ENCODE assay signal across 8 mouse cellular contexts in genomic region chr3:158032106-158032505, GRCm38 (mm10). TPM values are rescaled to one million over a fixed set of nuclear protein-coding genes. Genes with fewer than 3 reads are reported as not detected.
DNase-seq lines count a peak whose midpoint lies in the region; ATAC-seq and TF ChIP-seq lines count a peak whose summit lies in the region.

No protein-coding gene starts in this region.

- no peak for TF ChIP-seq CTCF in ES-Bruce4 (IDR thresholded peaks at IDR 0.05; ENCODE audit: low read depth, low read length)

- WGBS in heart, embryonic 12.5 days, result 9% methylated on average over 4 of the region's 4 CpGs
- 5% methylated on average over 4 of the region's 4 CpGs for WGBS in forebrain, embryonic 15.5 days
- 5% methylated on average over 4 of the region's 4 CpGs for WGBS in macrophage (ENCODE audit: missing documents)

- H3K4me3 ChIP-seq in heart, embryonic 12.5 days, result peak overlapping the region; percentile 98
- H3K4me3 ChIP-seq in ES-Bruce4 (ENCODE audit: low read depth, low read length) (peak overlapping the region; percentile 64; the same call in 1 of the 2 replicates), macrophage (ENCODE audit: inconsistent target) (peak overlapping the region; percentile 69)
- peak overlapping the region; percentile 97 for H3K4me3 ChIP-seq in forebrain, embryonic 15.5 days

- no peaks in the 10 kb centered on the region for H3K27me3 ChIP-seq in heart, embryonic 12.5 days (replicated peaks)
- no peaks in the 10 kb centered on the region for H3K27me3 ChIP-seq in ES-Bruce4 (ENCODE audit: control insufficient read depth, insufficient read depth, low read length, poor library complexity, severe bottlenecking)
- no peaks in the 10 kb centered on the region for H3K27me3 ChIP-seq in forebrain, embryonic 15.5 days

- peaks cover 26% of the 10 kb centered on the region for H3K4me1 ChIP-seq in heart, embryonic 12.5 days (replicated peaks)
- H3K4me1 ChIP-seq in ES-Bruce4 (ENCODE audit: control insufficient read depth, insufficient read depth, low read length), result no peaks in the 10 kb centered on the region
- peaks cover 29% of the 10 kb centered on the region for H3K4me1 ChIP-seq in forebrain, embryonic 15.5 days

- no peaks in the 10 kb centered on the region for H3K9me3 ChIP-seq in heart, embryonic 12.5 days (replicated peaks)
- no peaks in the 10 kb centered on the region for H3K9me3 ChIP-seq in ES-Bruce4 (replicated peaks; ENCODE audit: control insufficient read depth, insufficient read depth, low read length, poor library complexity, severe bottlenecking)
- no peaks in the 10 kb centered on the region for H3K9me3 ChIP-seq in forebrain, embryonic 15.5 days

- intact Hi-C loops in heart, postnatal 25 days (cut with DNase I), result loop anchor here (2.0 to 10.0 kb wide), 2 partner anchors 85 to 497 kb away; partner anchors contain the start of genes Ankrd13c and Zranb2

- H3K79me2 ChIP-seq in macrophage (ENCODE audit: inconsistent target), result peaks cover 96% of the 10 kb centered on the region

- peak overlapping the region; percentile 97 for H3K27ac ChIP-seq in heart, embryonic 12.5 days (ENCODE audit: poor library complexity, severe bottlenecking)
- H3K27ac ChIP-seq in ES-Bruce4 (ENCODE audit: insufficient read depth, low read length), result 0 out of 2 replicates have a peak overlapping the region, but pooled peaks have one; percentile 12
- peak overlapping the region; percentile 96 for H3K27ac ChIP-seq in forebrain, embryonic 15.5 days (replicated peaks)
- H3K27ac ChIP-seq in macrophage, result peak overlapping the region; percentile 58

- ATAC-seq in heart, embryonic 12.5 days (ENCODE audit: insufficient number of reproducible peaks, low FRiP score), result no peak
- ATAC-seq in forebrain, embryonic 15.5 days (replicated peaks), result peak; percentile 3; the same call in 1 of the 2 replicates
- ATAC-seq in frontal cortex, adult (ENCODE audit: low TSS enrichment), result no peak

- no peak for TF ChIP-seq EP300 in ES-Bruce4 (IDR thresholded peaks at IDR 0.05; ENCODE audit: insufficient read depth, low read depth, low read length)

- TF ChIP-seq POLR2A in ES-Bruce4 (IDR thresholded peaks at IDR 0.05; ENCODE audit: insufficient read depth, low read length), result no peak

- H3K36me3 ChIP-seq in heart, embryonic 12.5 days, result 0 out of 2 replicates have a peak, but pooled peaks cover under 1% of the 10 kb centered on the region
- H3K36me3 ChIP-seq in ES-Bruce4 (ENCODE audit: control insufficient read depth, insufficient read depth, low read length, poor library complexity, severe bottlenecking) (peaks cover 9% of the 10 kb centered on the region), macrophage (ENCODE audit: inconsistent target) (0 out of 2 replicates have a peak, but pooled peaks cover under 1% of the 10 kb centered on the region)
- H3K36me3 ChIP-seq in forebrain, embryonic 15.5 days, result no peaks in the 10 kb centered on the region

- peak overlapping the region; percentile 77 for H3K4me2 ChIP-seq in heart, embryonic 12.5 days
- H3K4me2 ChIP-seq in forebrain, embryonic 15.5 days (replicated peaks), result peak overlapping the region; percentile 70

- peak overlapping the region; percentile 99 for H3K9ac ChIP-seq in heart, embryonic 12.5 days
- peak overlapping the region; percentile 5; the same call in 1 of the 2 replicates for H3K9ac ChIP-seq in ES-Bruce4 (ENCODE audit: low read depth, poor library complexity, severe bottlenecking)
- peak overlapping the region; percentile 85 for H3K9ac ChIP-seq in forebrain, embryonic 15.5 days (replicated peaks)

- DNase-seq in heart, postnatal 25 days (ENCODE audit: low spot score), result no peak
- DNase-seq in spleen, postnatal 36 days (ENCODE audit: low spot score in 2 of 2), result no peak
- no peak for DNase-seq in cerebellum, postnatal 10 days

RNA-seq across cellular contexts. Expression of gene Srsf11, which starts 4.3 kb away (rescaled TPM):
- 211 and 214 TPM in 2 replicates for polyA plus RNA-seq in heart, embryonic 12.5 days (2016; fragmentation: Nextera tagmentation; extraction: Ambion mirVana)
- 10 to 100 TPM; 47.9 to 51.1 TPM for total RNA-seq in heart, postnatal 25 days (2021)
- polyA plus RNA-seq in ES-Bruce4 (2011; ENCODE audit: insufficient read depth, insufficient read length, low read depth, missing spikeins), result 342 and 346 TPM in 2 replicates
- polyA plus RNA-seq in forebrain, embryonic 15.5 days (2015; fragmentation: Nextera tagmentation; extraction: Ambion mirVana), result 301 and 315 TPM in 2 replicates
- 1,000 to 10,000 TPM in 15 of 26 experiments, 100 to 1,000 TPM in 11; 834 to 1,449 (median 1,045) TPM for total RNA-seq in macrophage (2018; cell fraction: chromatin; rRNA removed)
- total RNA-seq in macrophage (2018; cell fraction: cytosol; rRNA removed), result 10 to 100 TPM; 30.6 to 82.5 (median 45.5) TPM
- total RNA-seq in macrophage (2018; cell fraction: nucleus; rRNA removed), result 100 to 1,000 TPM; 381 to 952 (median 722) TPM
- 69.0 to 102 TPM (median 89.7 TPM) in 3 replicates for polyA plus RNA-seq in macrophage (2018)

RNA-seq across cellular contexts. Expression of gene Lrrc40, which starts 4.4 kb away (rescaled TPM):
- 55.0 and 55.6 TPM in 2 replicates for polyA plus RNA-seq in heart, embryonic 12.5 days (2016; fragmentation: Nextera tagmentation; extraction: Ambion mirVana)
- 10 to 100 TPM in 1 of 2 experiments, 1 to 10 TPM in 1; 9.3 to 10.7 TPM for total RNA-seq in heart, postnatal 25 days (2021)
- polyA plus RNA-seq in ES-Bruce4 (2011; ENCODE audit: insufficient read depth, insufficient read length, low read depth, missing spikeins) (92.2 and 106 TPM in 2 replicates), macrophage (2018) (12.5 to 18.6 TPM (median 13.5 TPM) in 3 replicates)
- 59.9 and 65.2 TPM in 2 replicates for polyA plus RNA-seq in forebrain, embryonic 15.5 days (2015; fragmentation: Nextera tagmentation; extraction: Ambion mirVana)
- total RNA-seq in macrophage (2018; cell fraction: chromatin; rRNA removed), result 10 to 100 TPM in 13 of 26 experiments, 1 to 10 TPM in 13; 1.3 to 25.7 (median 10.0) TPM
- total RNA-seq in macrophage (2018; cell fraction: cytosol; rRNA removed), result 10 to 100 TPM in 25 of 26 experiments, 1 to 10 TPM in 1; 9.0 to 16.7 (median 13.2) TPM
- total RNA-seq in macrophage (2018; cell fraction: nucleus; rRNA removed), result 10 to 100 TPM in 13 of 26 experiments, 1 to 10 TPM in 13; 3.1 to 18.6 (median 9.8) TPM

Comparison
In these comparisons a context has a peak if more than half of its experiments do, and no peak if none do; other contexts are left out.
1. H3K27ac ChIP-seq: peak in every context shown above with its lines; median percentile 97 in heart, embryonic 12.5 days; 96 in forebrain, embryonic 15.5 days; 58 in macrophage; 12 in ES-Bruce4.
2. H3K9ac ChIP-seq: peak in every context shown above with its lines; median percentile 99 in heart, embryonic 12.5 days; 85 in forebrain, embryonic 15.5 days; 5 in ES-Bruce4.